Mouse (Mus musculus) embryonic facial prominence, embryonic 15.5 days (tissue): ENCODE measurements around the gene Thbs4. TPM values are rescaled to one million over a fixed set of nuclear protein-coding genes. Genes with fewer than 3 reads are reported as not detected.

Source experiments
- ATAC-seq: fragments of 200-750 bp; cut with Nextera tagmentation; 2 replicates; pipeline ENCODE4 v1.8.0; 2017; ENCODE audit warnings: low read depth, moderate TSS enrichment; ENCODE audit not compliant: insufficient number of reproducible peaks, low FRiP score, low TSS enrichment
- H3K27ac ChIP-seq: fragments of 300-500 bp; sonication (generic); replicated peaks from 2 replicates; pipeline ENCODE4 v1.5.1; 2015; ENCODE audit warnings: mild to moderate bottlenecking, inconsistent platforms
- H3K27me3 ChIP-seq: fragments of 300-500 bp; sonication (generic); 2 replicates; pipeline ENCODE4 v1.6.1; 2015; ENCODE audit warnings: inconsistent platforms
- H3K36me3 ChIP-seq: fragments of 300-500 bp; sonication (generic); 2 replicates; pipeline ENCODE4 v1.6.1; 2015; ENCODE audit warnings: mild to moderate bottlenecking, inconsistent platforms
- H3K4me1 ChIP-seq: fragments of 300-500 bp; sonication (generic); 2 replicates; pipeline ENCODE4 v1.6.1; 2015; ENCODE audit warnings: inconsistent platforms
- H3K4me2 ChIP-seq: fragments of 300-500 bp; sonication (generic); replicated peaks from 2 replicates; pipeline ENCODE4 v1.6.1; 2015; ENCODE audit warnings: mild to moderate bottlenecking, inconsistent platforms
- H3K4me3 ChIP-seq: fragments of 300-500 bp; sonication (generic); replicated peaks from 2 replicates; pipeline ENCODE4 v1.5.1; 2015; ENCODE audit warnings: mild to moderate bottlenecking, inconsistent platforms
- H3K9ac ChIP-seq: fragments of 300-500 bp; sonication (generic); 2 replicates; pipeline ENCODE4 v1.6.1; 2015; ENCODE audit warnings: inconsistent platforms
- H3K9me3 ChIP-seq: fragments of 300-500 bp; sonication (generic); replicated peaks from 2 replicates; pipeline ENCODE4 v1.6.1; 2016; ENCODE audit warnings: inconsistent platforms
- WGBS: fragments of 180-500 bp; shearing (Covaris S2); methylation state at CpG from one replicate; pipeline ENCODE4 v1.1.7; 2015; 5-methylcytosine and 5-hydroxymethylcytosine counted together
- polyA plus RNA-seq: library from polyadenylated mRNA; unstranded; fragments of >200 nt; fragmentation: Nextera tagmentation; extraction: Ambion mirVana; gene quantifications from 2 replicates; pipeline ENCODE4 v1.2.1, GENCODE M21; 2015

Thbs4 gene
- polyA plus RNA-seq, 1 experiment from 2014 or later = 30.8 TPM

- 38% methylated on average over 3 of the region's 3 CpGs for WGBS
- Histone ChIP-seq H3K4me3 (no peak overlapping the region), H3K27ac (no peak overlapping the region), H3K9me3 (no peaks in the 10 kb centered on the region), H3K9ac (no peak overlapping the region), H3K36me3 (no peaks in the 10 kb centered on the region), H3K27me3 (no peaks in the 10 kb centered on the region), H3K4me2 (no peak overlapping the region), H3K4me1 (0 out of 2 replicates have a peak, but pooled peaks cover 6% of the 10 kb centered on the region)
- no peak for ATAC-seq
Measured at GRCm38 (mm10) chr13:92738821-92739220, 55.8 kb downstream of the Thbs4 start.

GRCm38 (mm10) chr13:92736516-92737300 is 57.9 kb downstream of the Thbs4 start:
- no peak for ATAC-seq
- 40% methylated on average over 11 of the region's 11 CpGs for WGBS
- no peak overlapping the region for H3K9ac ChIP-seq
- H3K27ac ChIP-seq = no peak overlapping the region
- H3K9me3 ChIP-seq = no peaks in the 10 kb centered on the region
- no peaks in the 10 kb centered on the region for H3K36me3 ChIP-seq
- H3K27me3 ChIP-seq = no peaks in the 10 kb centered on the region
- H3K4me1 ChIP-seq = 0 out of 2 replicates have a peak, but pooled peaks cover 15% of the 10 kb centered on the region
- no peak overlapping the region for H3K4me3 ChIP-seq
- H3K4me2 ChIP-seq = no peak overlapping the region

GRCm38 (mm10) chr13:92735693-92736092 is 58.9 kb downstream of the Thbs4 start:
- WGBS = 90% methylated on average over 1 of the region's 1 CpGs
- no peak overlapping the region for H3K9ac ChIP-seq
- no peak for ATAC-seq

GRCm38 (mm10) chr13:92733741-92734140 is 60.9 kb downstream of the Thbs4 start:
- Histone ChIP-seq H3K4me2 (no peak overlapping the region), H3K27ac (no peak overlapping the region), H3K4me3 (no peak overlapping the region), H3K9ac (no peak overlapping the region), H3K9me3 (no peaks in the 10 kb centered on the region), H3K27me3 (no peaks in the 10 kb centered on the region), H3K36me3 (no peaks in the 10 kb centered on the region), H3K4me1 (peaks cover 17% of the 10 kb centered on the region; the same call in 1 of the 2 replicates)
- WGBS = 72% methylated on average over 11 of the region's 11 CpGs
- ATAC-seq = no peak

More at GRCm38 (mm10) chr13:92735693-92736092, 58.9 kb downstream of the Thbs4 start:
- Histone ChIP-seq H3K4me3 (no peak overlapping the region), H3K9me3 (no peaks in the 10 kb centered on the region), H3K36me3 (no peaks in the 10 kb centered on the region), H3K4me2 (no peak overlapping the region), H3K27me3 (no peaks in the 10 kb centered on the region), H3K27ac (no peak overlapping the region), H3K4me1 (0 out of 2 replicates have a peak, but pooled peaks cover 15% of the 10 kb centered on the region)

- WGBS = 37% methylated on average over 9 of the region's 9 CpGs
- no peak overlapping the region for H3K4me2 ChIP-seq
- H3K9ac ChIP-seq = no peak overlapping the region
- no peaks in the 10 kb centered on the region for H3K36me3 ChIP-seq
- ATAC-seq = no peak
- peaks cover 16% of the 10 kb centered on the region; the same call in 1 of the 2 replicates for H3K4me1 ChIP-seq
- no peaks in the 10 kb centered on the region for H3K27me3 ChIP-seq
- H3K27ac ChIP-seq = no peak overlapping the region
- no peaks in the 10 kb centered on the region for H3K9me3 ChIP-seq
- H3K4me3 ChIP-seq = no peak overlapping the region
Measured at GRCm38 (mm10) chr13:92733252-92733651, 61.4 kb downstream of the Thbs4 start.

- Histone ChIP-seq H3K9ac (no peak overlapping the region), H3K4me2 (no peak overlapping the region), H3K9me3 (no peaks in the 10 kb centered on the region), H3K4me3 (no peak overlapping the region), H3K4me1 (peaks cover 16% of the 10 kb centered on the region; the same call in 1 of the 2 replicates), H3K27ac (no peak overlapping the region), H3K36me3 (no peaks in the 10 kb centered on the region), H3K27me3 (no peaks in the 10 kb centered on the region)
- no peak for ATAC-seq
- 78% methylated on average over 5 of the region's 5 CpGs for WGBS
Measured at GRCm38 (mm10) chr13:92732836-92733235, 61.8 kb downstream of the Thbs4 start.

- H3K4me2 ChIP-seq = no peak overlapping the region
- ATAC-seq = peak; percentile 20; the same call in 1 of the 2 replicates
- peaks cover 16% of the 10 kb centered on the region; the same call in 1 of the 2 replicates for H3K4me1 ChIP-seq
- WGBS = 86% methylated on average over 6 of the region's 6 CpGs
- no peaks in the 10 kb centered on the region for H3K36me3 ChIP-seq
- no peaks in the 10 kb centered on the region for H3K9me3 ChIP-seq
- no peak overlapping the region for H3K27ac ChIP-seq
- no peak overlapping the region for H3K9ac ChIP-seq
- no peaks in the 10 kb centered on the region for H3K27me3 ChIP-seq
- no peak overlapping the region for H3K4me3 ChIP-seq
Measured at GRCm38 (mm10) chr13:92731811-92732210, 62.8 kb downstream of the Thbs4 start.

- Histone ChIP-seq H3K27me3 (no peaks in the 10 kb centered on the region), H3K9ac (no peak overlapping the region), H3K4me1 (peaks cover 16% of the 10 kb centered on the region; the same call in 1 of the 2 replicates), H3K9me3 (no peaks in the 10 kb centered on the region), H3K4me2 (no peak overlapping the region), H3K36me3 (no peaks in the 10 kb centered on the region), H3K4me3 (no peak overlapping the region), H3K27ac (no peak overlapping the region)
- 40% methylated on average over 13 of the region's 13 CpGs for WGBS
- no peak for ATAC-seq
Measured at GRCm38 (mm10) chr13:92729811-92730210, 64.8 kb downstream of the Thbs4 start.

- ATAC-seq = no peak
- 75% methylated on average over 5 of the region's 5 CpGs for WGBS
- no peaks in the 10 kb centered on the region for H3K9me3 ChIP-seq
Measured at GRCm38 (mm10) chr13:92722389-92722788, 72.2 kb downstream of the Thbs4 start.

GRCm38 (mm10) chr13:92721006-92721405 is 73.6 kb downstream of the Thbs4 start:
- no peaks in the 10 kb centered on the region for H3K36me3 ChIP-seq
- no peaks in the 10 kb centered on the region for H3K27me3 ChIP-seq
- H3K9me3 ChIP-seq = no peaks in the 10 kb centered on the region
- ATAC-seq = no peak
- no peak overlapping the region for H3K4me2 ChIP-seq
- no peak overlapping the region for H3K9ac ChIP-seq
- WGBS = 46% methylated on average over 4 of the region's 4 CpGs
- H3K27ac ChIP-seq = peak overlapping the region; percentile 6; the same call in 1 of the 2 replicates
- H3K4me3 ChIP-seq = no peak overlapping the region
- peaks cover 4% of the 10 kb centered on the region; the same call in 1 of the 2 replicates for H3K4me1 ChIP-seq

More at GRCm38 (mm10) chr13:92722389-92722788, 72.2 kb downstream of the Thbs4 start:
- Histone ChIP-seq H3K27ac (no peak overlapping the region), H3K9ac (no peak overlapping the region), H3K4me2 (no peak overlapping the region), H3K4me3 (no peak overlapping the region), H3K27me3 (no peaks in the 10 kb centered on the region), H3K36me3 (no peaks in the 10 kb centered on the region), H3K4me1 (peaks cover 4% of the 10 kb centered on the region; the same call in 1 of the 2 replicates)

- no peak overlapping the region for H3K4me3 ChIP-seq
- no peaks in the 10 kb centered on the region for H3K36me3 ChIP-seq
- H3K4me1 ChIP-seq = peaks cover 4% of the 10 kb centered on the region; the same call in 1 of the 2 replicates
- H3K9me3 ChIP-seq = no peaks in the 10 kb centered on the region
- H3K9ac ChIP-seq = no peak overlapping the region
- ATAC-seq = no peak
- no peak overlapping the region for H3K27ac ChIP-seq
- no peak overlapping the region for H3K4me2 ChIP-seq
- H3K27me3 ChIP-seq = no peaks in the 10 kb centered on the region
- 89% methylated on average over 3 of the region's 3 CpGs for WGBS
Measured at GRCm38 (mm10) chr13:92717851-92718665, 76.6 kb downstream of the Thbs4 start.
